Mouse (Mus musculus) heart, postnatal 36 days (tissue): ENCODE data around the gene Wdr62. TPM values are rescaled to one million over a fixed set of nuclear protein-coding genes. Genes with fewer than 3 reads are reported as not detected.
"Not testable (repeated sequence)": the region's sequence is repeated elsewhere in the genome, so short reads cannot be mapped to it uniquely, and the experiment has no call there.

Experiments used
- DNase-seq, 2 experiments: peaks; one replicate each; pipeline ENCODE4 v3.0.0; 2021 to 2022
- intact Hi-C: fragments of 180-260 bp; cut with DNase I; formaldehyde crosslinking; loops from one replicate; pipeline ENCODE4 v1.15.1; 2025
- total RNA-seq, 2 experiments: library from RNA; stranded (reverse); gene quantifications; 2 replicates each; pipeline ENCODE4 v1.2.3; 2021

Gene Wdr62
- total RNA-seq, 2 experiments from 2014 or later, result 1.5 to 1.9 TPM

GRCm38 (mm10) chr7:30274383-30274782, 5.8 kb downstream of the Wdr62 start:
- DNase-seq, result no peak
- intact Hi-C loops, result no loop called here

GRCm38 (mm10) chr7:30269641-30270040, 10.6 kb downstream of the Wdr62 start:
- intact Hi-C loops, result no loop called here
- DNase-seq, result no peak

GRCm38 (mm10) chr7:30266780-30267179, 13.4 kb downstream of the Wdr62 start:
- intact Hi-C loops, result no loop called here
- DNase-seq, result no peak

GRCm38 (mm10) chr7:30265935-30266334, 14.3 kb downstream of the Wdr62 start:
- no peak for DNase-seq
- intact Hi-C loops, result no loop called here

GRCm38 (mm10) chr7:30265531-30265930, 14.7 kb downstream of the Wdr62 start:
- DNase-seq, result no peak
- intact Hi-C loops, result no loop called here

GRCm38 (mm10) chr7:30265041-30265440, 15.2 kb downstream of the Wdr62 start:
- no peak for DNase-seq
- intact Hi-C loops, result no loop called here

- DNase-seq, result no peak
- intact Hi-C loops, result no loop called here
Observed at GRCm38 (mm10) chr7:30251956-30252954, 28.0 kb downstream of the Wdr62 start.

- DNase-seq, intact Hi-C loops: not testable (repeated sequence)
Observed at GRCm38 (mm10) chr7:30237374-30237773, 42.8 kb downstream of the Wdr62 start.

GRCm38 (mm10) chr7:30235625-30236024, 44.6 kb downstream of the Wdr62 start, which contains the start of gene Ovol3:
Ovol3 (minus strand) TSS chr7:30235725.
- DNase-seq, result no peak
- intact Hi-C loops, result no loop called here

GRCm38 (mm10) chr7:30235091-30235490, 45.1 kb downstream of the Wdr62 start:
- intact Hi-C loops, result no loop called here
- DNase-seq, result no peak

GRCm38 (mm10) chr7:30234276-30234858, 45.9 kb downstream of the Wdr62 start:
- intact Hi-C loops, result no loop called here
- no peak for DNase-seq

- DNase-seq, result no peak
- intact Hi-C loops, result no loop called here
Observed at GRCm38 (mm10) chr7:30233387-30233786, 46.8 kb downstream of the Wdr62 start.

- DNase-seq, result peak in 1 of 2 experiments; percentile 53
- intact Hi-C loops, result no loop called here
Observed at GRCm38 (mm10) chr7:30232631-30233148, 47.5 kb downstream of the Wdr62 start.

GRCm38 (mm10) chr7:30231669-30232454, 48.4 kb downstream of the Wdr62 start, which contains the start of the genes Polr2i and Tbcb:
Polr2i (plus strand) TSS chr7:30231948.
Tbcb (minus strand) TSS chr7:30232272.
- intact Hi-C loops, result no loop called here
- DNase-seq, result peak; percentile 97 to 98

- no peak for DNase-seq
- intact Hi-C loops, result no loop called here
Observed at GRCm38 (mm10) chr7:30231328-30231668, 48.9 kb downstream of the Wdr62 start.

GRCm38 (mm10) chr7:30224206-30224605, 56.0 kb downstream of the Wdr62 start:
- DNase-seq, result no peak
- intact Hi-C loops, result no loop called here

- intact Hi-C loops, result no loop called here
- DNase-seq, result no peak
Observed at GRCm38 (mm10) chr7:30222205-30222604, 58.0 kb downstream of the Wdr62 start.

- intact Hi-C loops, result no loop called here
Observed at GRCm38 (mm10) chr7:30221433-30221832, 58.8 kb downstream of the Wdr62 start.

GRCm38 (mm10) chr7:30220008-30220356, 60.2 kb downstream of the Wdr62 start:
- intact Hi-C loops, result no loop called here
- DNase-seq, result no peak

More at GRCm38 (mm10) chr7:30221433-30221832, 58.8 kb downstream of the Wdr62 start:
- DNase-seq, result no peak

GRCm38 (mm10) chr7:30219293-30220007, 60.8 kb downstream of the Wdr62 start:
- DNase-seq, result peak; percentile 47 to 67
- intact Hi-C loops, result loop anchor here (5.0 kb wide), 1 partner anchor 37 kb away; the partner anchor contains the start of gene Cox7a1
